Mouse (Mus musculus) adrenal gland, postnatal 36 days (tissue): ENCODE data around the gene Tyw3. TPM values are rescaled to one million over a fixed set of nuclear protein-coding genes. Genes with fewer than 3 reads are reported as not detected.

ENCODE experiments used
- DNase-seq, 2 experiments: peaks; one replicate each; pipeline ENCODE4 v3.0.0; 2021; ENCODE audit warnings: mixed read lengths in 1 of 2
- total RNA-seq, 2 experiments: library from RNA; stranded (reverse); gene quantifications; 2 replicates each; pipeline ENCODE4 v1.2.3; 2021

Tyw3 gene
- total RNA-seq, 2 experiments from 2014 or later: 3.1 to 4.5 TPM

DNA sequence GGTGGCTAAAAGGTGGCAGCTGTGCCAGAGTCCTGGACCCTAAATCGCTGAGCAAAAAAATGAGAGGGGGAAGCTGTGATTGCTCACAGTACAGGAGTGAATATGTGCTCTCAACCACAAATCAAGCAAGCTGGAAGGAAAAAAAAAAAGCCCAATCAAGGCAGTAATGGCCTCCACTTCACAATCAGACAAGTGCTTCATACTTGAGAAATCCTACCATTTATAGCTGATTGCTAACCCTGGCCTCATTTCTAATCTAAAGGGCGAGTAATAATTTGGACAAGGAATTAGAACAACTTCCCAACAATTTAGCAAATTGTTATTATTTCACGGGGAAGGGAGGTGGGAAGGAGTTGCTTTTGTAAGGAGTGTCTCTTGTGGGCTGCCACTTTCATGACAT is 31.5 kb downstream of the Tyw3 start:
- no peak for DNase-seq

DNA sequence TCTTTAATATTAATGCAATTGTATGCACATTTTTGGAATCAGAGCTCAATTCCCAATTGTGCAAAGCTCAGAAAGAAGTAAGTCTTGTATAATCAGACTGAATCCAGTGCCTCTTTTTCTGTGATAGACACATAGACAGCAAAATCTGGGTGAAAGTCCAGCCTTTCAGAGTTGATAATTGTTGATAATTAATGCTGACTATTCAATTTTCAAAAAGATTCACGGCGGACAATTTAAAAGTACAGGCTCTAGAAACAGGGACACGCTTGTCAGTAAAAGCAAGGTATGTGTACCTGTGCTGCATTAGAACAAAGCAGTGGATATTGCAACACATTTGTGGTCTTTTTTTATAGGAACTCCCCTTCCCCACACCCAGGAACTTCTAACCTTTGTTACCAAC is 34.7 kb downstream of the Tyw3 start:
- DNase-seq: no peak

DNA sequence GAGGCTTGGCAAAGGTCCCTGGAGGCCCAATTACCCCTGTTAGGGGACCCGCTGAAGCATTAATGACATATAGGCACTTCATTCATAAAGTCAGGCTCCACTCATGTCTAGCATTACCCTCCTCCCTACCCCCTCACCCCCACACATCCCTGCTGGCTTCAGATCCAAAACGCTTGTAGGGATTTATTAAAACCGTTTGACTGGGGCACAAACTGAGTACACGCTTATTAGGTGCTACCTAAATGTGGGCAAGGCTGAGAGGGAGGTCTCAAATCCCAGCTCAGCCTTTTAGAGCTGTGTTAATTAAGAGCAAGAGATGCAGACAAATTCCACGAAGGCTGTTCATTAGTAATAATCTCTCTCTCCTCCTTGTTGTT is 45.9 kb downstream of the Tyw3 start:
- DNase-seq: no peak

GRCm38 (mm10) chr3:154550326-154551034 is 46.4 kb downstream of the Tyw3 start:
- DNase-seq: no peak

- DNase-seq: peak in 1 of 2 experiments; percentile 4
Observed at GRCm38 (mm10) chr3:154548868-154549301, 48.0 kb downstream of the Tyw3 start.

DNA sequence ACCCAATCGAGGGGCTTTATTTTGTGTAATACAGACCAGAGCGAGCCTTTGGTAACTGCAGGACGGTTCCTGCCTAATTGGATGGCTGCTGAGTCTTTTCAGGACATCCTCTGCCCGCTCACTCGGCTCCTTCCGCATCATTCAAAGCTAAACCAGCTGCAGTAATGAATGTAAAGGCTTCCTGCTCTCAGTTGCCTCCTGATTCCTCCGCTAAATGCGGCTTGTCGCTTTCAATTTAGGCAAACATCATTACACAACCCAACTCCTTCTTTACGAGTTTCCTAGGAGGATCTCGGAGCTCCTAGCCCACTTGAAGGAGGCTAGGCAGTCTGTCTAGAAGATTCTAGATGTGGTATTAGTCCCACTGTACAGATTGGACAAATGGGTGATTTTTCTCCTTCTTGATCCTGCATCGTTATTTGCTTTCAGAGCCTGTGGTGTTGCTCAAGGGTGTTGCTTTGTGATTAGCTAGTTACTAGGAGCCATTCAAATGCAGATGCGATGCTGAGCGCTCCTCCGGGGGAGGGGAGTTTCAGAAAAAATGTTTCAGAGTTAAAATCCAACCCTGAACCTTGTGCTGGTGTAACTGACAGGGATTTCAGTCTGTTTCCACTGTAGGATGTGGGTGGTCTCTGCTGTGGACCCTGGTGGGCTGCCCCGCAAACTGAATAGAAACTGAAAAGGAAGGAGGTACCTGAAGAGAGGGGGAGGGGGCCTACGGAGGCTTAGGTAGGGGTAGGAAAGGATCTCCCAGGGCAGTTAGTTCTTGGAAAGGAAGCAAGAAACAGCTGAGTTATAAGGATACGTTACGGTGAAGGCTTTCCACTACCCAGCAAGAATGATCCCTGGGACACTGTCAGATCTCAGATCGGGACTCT is 49.1 kb downstream of the Tyw3 start:
- no peak for DNase-seq

DNA sequence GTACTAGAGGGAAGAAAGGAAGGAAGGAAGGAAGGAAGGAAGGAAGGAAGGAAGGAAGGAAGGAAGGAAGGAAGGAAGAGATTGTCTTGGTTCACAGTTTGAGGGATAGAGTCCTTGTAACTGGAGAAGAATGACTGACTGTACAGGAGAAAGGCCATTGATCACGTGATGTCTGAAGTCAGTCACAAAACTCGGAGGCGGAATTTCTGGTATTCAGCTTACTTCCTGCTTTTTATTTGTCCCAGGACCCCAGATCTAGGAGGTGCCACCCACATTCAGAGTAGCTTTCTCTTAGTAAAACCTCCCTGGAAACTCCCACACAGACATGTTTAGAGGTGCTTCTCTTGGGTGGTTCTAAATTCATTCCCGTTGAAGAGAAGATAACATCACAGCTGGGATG is 50.7 kb downstream of the Tyw3 start:
- DNase-seq: no peak

- DNase-seq: no peak
Observed at GRCm38 (mm10) chr3:154540086-154540911, 56.6 kb downstream of the Tyw3 start.

DNA sequence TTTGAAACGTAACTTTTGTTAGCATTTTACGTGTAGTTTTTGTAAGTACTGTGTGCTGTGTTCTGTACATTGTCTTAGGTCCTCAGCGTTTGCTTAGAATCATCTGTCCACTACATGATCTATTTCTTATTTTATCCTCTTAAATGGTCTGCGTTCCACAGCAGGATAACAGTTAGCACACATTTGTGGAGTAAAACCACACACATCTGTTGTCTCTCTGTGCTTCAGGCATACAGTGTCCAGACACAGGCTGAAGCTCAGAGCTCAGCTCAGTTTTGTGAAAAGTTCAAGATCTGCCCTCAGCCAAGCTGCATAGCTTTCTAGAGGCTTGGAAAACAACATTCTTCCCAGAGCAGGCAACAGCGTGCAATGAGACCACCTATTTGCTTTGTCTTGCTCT is 60.8 kb downstream of the Tyw3 start:
- DNase-seq: no peak

GRCm38 (mm10) chr3:154533246-154533645 is 63.7 kb downstream of the Tyw3 start:
- DNase-seq: no peak

GRCm38 (mm10) chr3:154528973-154529372 is 67.9 kb downstream of the Tyw3 start:
- DNase-seq: no peak

- DNase-seq: no peak
Observed at GRCm38 (mm10) chr3:154526610-154527009, 70.3 kb downstream of the Tyw3 start.

Other genes with a start within 250 kb of the Tyw3 start
- gene Cryz, start 393 bp downstream of the Tyw3 start, total RNA-seq: 10 to 100 TPM; 18.3 to 20.4 TPM
- gene Erich3, start 66.8 kb upstream of the Tyw3 start, total RNA-seq: under 1 TPM; 0.13 to 0.36 TPM